Mouse (Mus musculus): ENCODE measurements around the gene 5330417H12Rik.
A peak's percentile ranks its signal among the peaks of the same experiment; 100 is the strongest.

Gene 5330417H12Rik

GRCm38 (mm10) chr7:107624432-107624831 is 529 bp downstream of the 5330417H12Rik start:
- no peak for DNase-seq

- no peak for DNase-seq
Measured at GRCm38 (mm10) chr7:107620137-107620536, 4.8 kb downstream of the 5330417H12Rik start.

DNA sequence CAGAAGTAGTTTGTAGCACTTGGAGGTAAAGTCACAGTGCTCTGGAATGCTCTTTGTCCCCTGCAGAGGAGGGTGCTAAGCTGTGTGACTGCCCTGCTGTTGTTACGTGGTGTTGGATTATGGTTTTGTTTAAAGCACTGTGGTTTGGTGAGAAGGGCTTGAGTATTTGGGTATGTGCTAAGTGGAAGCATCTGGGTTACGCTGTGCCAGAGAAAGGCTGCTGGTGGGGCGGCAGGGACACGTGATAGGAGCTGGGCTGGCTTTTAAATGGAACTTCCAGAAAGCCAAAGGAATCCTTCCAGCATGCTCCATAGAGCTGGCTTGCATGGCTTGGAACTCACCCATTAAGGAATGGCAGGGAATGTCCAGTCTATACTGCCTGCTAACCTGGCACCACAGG is 5.7 kb downstream of the 5330417H12Rik start:
- DNase-seq, result no peak

DNA sequence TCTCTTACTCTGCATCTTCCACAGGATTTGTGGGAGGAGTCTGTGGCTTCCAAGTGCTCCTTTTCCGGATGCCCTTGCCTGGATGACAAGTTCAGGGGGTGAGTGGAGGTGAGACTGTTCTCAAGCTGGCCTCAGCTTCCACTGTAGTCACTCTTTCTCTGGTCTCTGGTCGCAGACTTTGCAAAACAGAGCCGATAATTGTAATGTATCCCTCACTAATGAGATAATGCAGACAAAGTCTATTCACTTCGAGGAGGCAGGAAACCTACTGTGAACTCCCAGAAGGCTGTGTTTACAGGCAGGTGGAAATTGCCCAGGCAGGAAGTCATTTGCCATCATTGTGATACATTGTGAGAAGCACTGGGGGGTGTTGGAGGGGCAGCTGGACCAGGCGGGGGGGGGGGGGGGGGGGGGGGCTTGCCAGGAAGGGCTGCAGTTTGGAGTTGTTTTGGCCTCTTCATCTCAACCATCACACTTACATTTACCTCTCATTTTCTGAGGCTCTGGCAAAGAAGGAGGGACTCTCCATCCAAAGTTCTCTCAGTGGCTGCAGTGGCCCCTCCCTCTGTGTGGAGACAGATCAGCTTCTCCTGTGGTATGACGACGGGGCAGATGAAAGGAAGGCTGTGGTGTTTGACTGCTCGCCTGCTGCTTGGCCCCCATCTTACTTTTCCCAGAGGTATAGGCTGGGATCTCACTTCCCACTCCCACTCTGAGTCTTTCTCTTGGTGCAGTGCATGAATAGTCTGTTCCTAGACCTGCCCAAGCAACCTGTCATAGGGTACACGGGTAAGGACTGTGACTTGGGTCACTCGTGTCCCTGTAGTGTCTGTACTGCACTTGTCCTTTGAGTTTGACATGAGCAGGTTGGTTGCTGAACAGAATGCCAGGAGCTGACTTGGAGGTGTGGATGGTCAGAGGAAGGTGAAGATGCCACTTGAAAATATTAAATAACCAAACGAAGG is 6.7 kb downstream of the 5330417H12Rik start:
- DNase-seq, result no peak

GRCm38 (mm10) chr7:107610880-107611279 is 14.1 kb downstream of the 5330417H12Rik start:
- DNase-seq, result no peak

DNA sequence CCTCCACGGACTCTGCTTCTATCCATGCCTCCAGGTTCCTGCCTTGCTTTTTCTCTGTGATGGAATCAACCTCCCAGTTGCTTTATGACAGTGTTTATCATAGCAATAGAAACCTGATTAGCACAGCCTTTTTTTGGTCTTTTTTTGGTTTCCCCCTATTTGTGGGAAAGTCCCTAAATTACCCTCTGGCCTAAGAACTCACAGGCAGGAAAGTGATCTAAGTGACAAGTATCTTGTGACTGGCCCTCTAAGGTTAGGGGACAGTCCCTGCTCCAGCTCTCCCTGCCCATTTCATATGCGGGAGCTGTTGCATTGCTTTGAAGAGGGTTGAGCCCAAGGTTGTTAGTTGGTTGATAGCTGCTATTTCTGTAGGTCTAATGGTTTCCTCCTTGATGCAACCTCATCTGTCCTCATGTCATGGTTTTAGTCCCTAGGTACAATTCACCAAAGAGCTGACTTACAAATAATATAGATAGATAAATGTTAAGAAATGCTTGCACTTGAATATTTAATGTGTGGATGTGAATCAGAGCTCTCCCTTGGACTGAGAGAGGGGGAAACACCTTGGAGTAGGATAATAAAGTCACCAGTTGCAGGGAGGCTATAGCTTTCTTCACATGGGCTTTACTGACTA is 15.2 kb downstream of the 5330417H12Rik start:
- no peak for DNase-seq

GRCm38 (mm10) chr7:107607766-107608165 is 17.2 kb downstream of the 5330417H12Rik start:
- no peak for DNase-seq

GRCm38 (mm10) chr7:107602913-107603312 is 22.0 kb downstream of the 5330417H12Rik start:
- DNase-seq, result no peak

- no peak for DNase-seq
Measured at GRCm38 (mm10) chr7:107602505-107602904, 22.5 kb downstream of the 5330417H12Rik start.

- no peak for DNase-seq
Measured at GRCm38 (mm10) chr7:107600651-107601050, 24.3 kb downstream of the 5330417H12Rik start.

DNA sequence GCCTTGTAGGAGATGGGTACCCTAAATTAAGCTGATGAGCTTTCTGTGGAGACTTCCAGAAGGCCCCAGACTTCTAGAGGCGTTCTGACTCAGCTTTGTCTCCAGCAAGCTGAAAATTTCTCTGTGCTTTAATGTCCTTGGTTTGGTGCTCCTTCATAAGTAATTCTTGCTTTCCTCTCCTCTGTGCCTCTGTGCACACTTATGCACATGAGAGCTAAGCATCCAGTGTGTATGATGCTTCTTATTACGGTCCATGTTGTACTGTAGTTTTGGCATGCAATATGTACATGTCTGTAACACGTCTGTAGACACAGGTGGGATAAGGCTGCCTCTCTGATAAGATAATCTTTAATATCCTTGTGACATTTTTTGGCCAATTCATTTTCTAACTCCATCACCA is 27.0 kb downstream of the 5330417H12Rik start:
- no peak for DNase-seq

DNA sequence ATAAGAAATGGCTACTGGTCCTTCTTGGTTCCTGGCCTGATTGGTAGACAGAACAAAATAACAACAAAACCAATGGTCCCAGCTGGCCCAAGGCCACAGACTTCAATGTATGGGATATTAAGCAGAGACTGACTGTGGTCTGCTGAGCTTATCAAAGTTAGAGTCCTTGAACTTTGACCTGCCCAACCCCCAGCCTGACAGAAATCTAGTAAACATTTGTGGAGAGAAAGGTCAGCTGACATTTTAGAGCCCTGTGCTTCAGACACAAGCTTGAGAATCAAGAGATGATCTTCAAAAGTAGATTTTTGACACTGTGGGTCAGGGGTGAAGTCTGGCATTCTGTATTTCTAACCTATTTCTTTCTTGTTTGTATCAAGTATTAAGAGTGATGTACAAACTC is 28.2 kb downstream of the 5330417H12Rik start:
- DNase-seq, result no peak

DNA sequence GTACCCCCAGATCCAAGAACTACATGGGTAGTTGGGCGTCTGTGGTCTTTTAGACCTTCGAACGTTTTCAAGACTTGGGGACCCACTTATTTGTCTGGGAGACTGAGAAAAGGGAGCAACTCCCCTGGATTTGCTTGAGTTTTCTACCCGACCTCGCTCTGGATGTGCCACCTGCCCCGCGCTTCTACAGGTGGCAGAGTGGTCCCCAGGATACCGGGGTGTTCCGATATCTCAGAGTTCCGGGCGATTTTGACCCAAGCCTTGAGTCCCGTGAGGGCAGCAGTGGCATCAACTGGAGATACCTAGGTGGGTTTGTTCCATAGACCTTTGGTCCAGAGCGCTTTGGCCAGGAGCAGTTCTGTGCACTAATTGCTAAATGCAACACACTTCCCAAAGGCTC is 29.5 kb downstream of the 5330417H12Rik start:
- DNase-seq, result no peak

GRCm38 (mm10) chr7:107594857-107595402 is 30.0 kb downstream of the 5330417H12Rik start, which contains the start of gene Ppfibp2:
Gene Ppfibp2, plus strand, starts transcription at chr7:107595207.
- DNase-seq, result peak; percentile 61

DNA sequence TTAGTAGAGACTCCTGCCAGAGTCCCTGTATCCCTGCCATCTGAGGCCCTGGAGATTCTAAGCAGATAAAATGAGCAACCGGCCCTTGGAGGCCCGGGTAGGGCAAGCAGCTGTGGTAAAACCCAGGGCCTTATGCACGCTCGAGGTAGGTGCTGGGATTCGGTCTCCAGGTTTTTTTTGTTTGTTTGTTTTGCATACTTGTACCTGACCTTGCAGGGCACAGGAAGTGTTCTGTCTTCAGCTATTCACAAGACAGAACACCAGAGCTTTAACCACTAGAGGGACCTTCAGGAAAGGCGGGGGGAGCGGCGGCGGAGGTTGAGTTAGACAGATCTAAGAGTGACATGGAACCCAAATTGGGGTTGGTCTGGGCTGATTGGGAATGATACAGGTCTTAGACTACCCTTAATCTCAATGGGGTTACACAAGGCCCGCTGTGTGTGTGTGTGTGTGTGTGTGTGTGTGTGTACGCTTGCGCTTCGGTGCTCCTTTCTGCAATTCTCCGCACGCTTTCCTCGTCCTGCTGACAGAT is 30.6 kb downstream of the 5330417H12Rik start:
- peak; percentile 23 for DNase-seq

DNA sequence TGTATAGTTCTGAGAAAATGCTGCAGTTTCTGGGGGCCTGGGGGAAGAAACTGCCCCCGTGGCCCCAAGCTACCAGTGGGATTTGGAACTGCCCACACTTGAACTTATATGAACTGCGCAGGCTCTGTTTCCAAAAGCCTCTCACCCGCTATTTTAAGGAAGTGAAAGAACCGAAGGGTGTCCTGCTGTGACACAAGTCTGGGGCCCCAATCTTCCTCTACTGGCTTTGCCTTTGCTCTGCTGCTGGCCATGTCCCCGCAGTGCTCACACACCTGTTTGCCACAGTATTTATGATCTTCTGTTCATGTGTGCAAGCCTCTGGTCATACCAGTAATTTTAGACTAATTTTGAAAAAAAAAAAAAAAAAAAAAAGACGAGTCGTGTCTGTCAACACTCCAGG is 31.1 kb downstream of the 5330417H12Rik start:
- no peak for DNase-seq

DNA sequence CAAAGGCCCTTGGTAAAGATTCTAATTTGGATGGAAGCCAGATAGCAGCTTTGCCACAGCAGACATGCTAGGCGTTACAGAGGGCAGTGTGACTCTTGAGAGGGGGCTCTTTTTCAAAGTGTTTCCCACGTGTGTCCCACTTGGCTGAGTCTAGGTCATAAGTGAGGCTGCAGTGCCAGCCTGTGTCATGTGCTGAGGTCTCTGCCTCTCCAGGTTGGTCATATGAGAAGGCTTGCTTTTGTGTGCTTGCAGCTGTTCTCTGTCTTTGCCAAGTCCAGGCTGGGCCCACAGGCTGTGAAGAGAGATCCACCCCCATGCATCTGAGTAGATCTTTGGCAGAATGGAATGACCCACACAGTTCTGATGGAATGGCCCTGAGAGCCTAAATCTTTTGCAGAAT is 32.3 kb downstream of the 5330417H12Rik start:
- no peak for DNase-seq

- DNase-seq, result no peak
Measured at GRCm38 (mm10) chr7:107574276-107574675, 50.7 kb downstream of the 5330417H12Rik start.

All from cerebellum, adult 11 months (tissue).